ENCODE assay signal across 8 mouse cellular contexts in genomic region chr5:38346646-38347432, GRCm38 (mm10). TPM values are rescaled to one million over a fixed set of nuclear protein-coding genes. Genes with fewer than 3 reads are reported as not detected.
A peak's percentile ranks its signal among the peaks of the same experiment; 100 is the strongest.
DNase-seq lines count a peak whose midpoint lies in the region; ATAC-seq lines count a peak whose summit lies in the region.

No protein-coding gene starts in this region.

- ATAC-seq in activated CD4-positive, CD25-positive, alpha-beta regulatory T cell, adult 4 months = no peak

- peak; percentile 23 for DNase-seq in gastrocnemius, postnatal 10 days
- no peak for DNase-seq in gastrocnemius, adult 18-20 months (ENCODE audit: low spot score)
- DNase-seq in urinary bladder, postnatal 14 days (ENCODE audit: low spot score) = peak; percentile 14
- no peak for DNase-seq in urinary bladder, postnatal 36 days (ENCODE audit: low spot score in 2 of 2)
- DNase-seq in kidney, postnatal 4 days = peak; percentile 79 to 81
- no peak for DNase-seq in spleen, postnatal 14 days (ENCODE audit: low spot score in 2 of 2)
- no peak for DNase-seq in right cerebral cortex, adult 18-20 months

RNA-seq across cellular contexts. Expression of gene Drd5, which starts 27.7 kb away (rescaled TPM):
- total RNA-seq in gastrocnemius, postnatal 10 days (2021) = not detected
- not detected for total RNA-seq in gastrocnemius, adult 18-20 months (2021)
- not detected for polyA plus RNA-seq in activated CD4-positive, CD25-positive, alpha-beta regulatory T cell, adult 4 months (2017; shearing (Covaris generic))

Comparison
In these comparisons a context has a peak if more than half of its experiments do, and no peak if none do; other contexts are left out.
1. DNase-seq: peak in gastrocnemius, postnatal 10 days (single experiment), urinary bladder, postnatal 14 days (single experiment) and kidney, postnatal 4 days (2 of 2); none in gastrocnemius, adult 18-20 months (single experiment), urinary bladder, postnatal 36 days (0 of 2), spleen, postnatal 14 days (0 of 2) and right cerebral cortex, adult 18-20 months (single experiment).